Mouse (Mus musculus): ENCODE measurements at regions not wholly inside any gene's neighbourhood (a gene's known extent, or its start where the extent isn't known, plus 50 kb on each side); places are given as distances from the start of the nearest gene placed in this dataset.

GRCm38 (mm10) chr13:72352641-72353181 is 275.9 kb upstream of the Irx2 start:
- ATAC-seq: 0 out of 2 replicates have a peak, but pooled peaks have one; percentile 67
- Histone ChIP-seq H3K27me3 (replicated peaks; ENCODE audit: control insufficient read depth, insufficient read depth, low read length) (no peaks in the 10 kb centered on the region; the same call in none of the 2 replicates), H3K4me3 (ENCODE audit: low read length) (no peak overlapping the region), H3K27ac (ENCODE audit: low read depth, low read length) (no peak overlapping the region), H3K9ac (ENCODE audit: low read depth, low read length) (no peak overlapping the region), H3K4me2 (ENCODE audit: low read length) (peak overlapping the region; percentile 28; the same call in 1 of the 2 replicates), H3K36me3 (ENCODE audit: control insufficient read depth, insufficient read depth, low read length) (no peaks in the 10 kb centered on the region), H3K9me3 (ENCODE audit: control insufficient read depth, low read length) (no peaks in the 10 kb centered on the region), H3K4me1 (ENCODE audit: control insufficient read depth, insufficient read depth, low read depth, low read length) (0 out of 2 replicates have a peak, but pooled peaks cover 3% of the 10 kb centered on the region)
- 21% methylated on average over 18 of the region's 18 CpGs for WGBS

GRCm38 (mm10) chr13:72355297-72355696 is 273.3 kb upstream of the Irx2 start:
- ATAC-seq: no peak
- Histone ChIP-seq H3K9me3 (ENCODE audit: control insufficient read depth, low read length) (no peaks in the 10 kb centered on the region), H3K27me3 (replicated peaks; ENCODE audit: control insufficient read depth, insufficient read depth, low read length) (peaks cover 2% of the 10 kb centered on the region), H3K4me1 (ENCODE audit: control insufficient read depth, insufficient read depth, low read depth, low read length) (0 out of 2 replicates have a peak, but pooled peaks cover 3% of the 10 kb centered on the region), H3K9ac (ENCODE audit: low read depth, low read length) (no peak overlapping the region), H3K4me3 (ENCODE audit: low read length) (no peak overlapping the region), H3K4me2 (ENCODE audit: low read length) (no peak overlapping the region), H3K36me3 (ENCODE audit: control insufficient read depth, insufficient read depth, low read length) (no peaks in the 10 kb centered on the region), H3K27ac (ENCODE audit: low read depth, low read length) (no peak overlapping the region)
- 82% methylated on average over 1 of the region's 1 CpGs for WGBS

GRCm38 (mm10) chr13:72355821-72356220 is 272.8 kb upstream of the Irx2 start:
- Histone ChIP-seq H3K4me3 (ENCODE audit: low read length) (no peak overlapping the region), H3K9me3 (ENCODE audit: control insufficient read depth, low read length) (no peaks in the 10 kb centered on the region), H3K27me3 (replicated peaks; ENCODE audit: control insufficient read depth, insufficient read depth, low read length) (peaks cover 4% of the 10 kb centered on the region), H3K36me3 (ENCODE audit: control insufficient read depth, insufficient read depth, low read length) (no peaks in the 10 kb centered on the region), H3K27ac (ENCODE audit: low read depth, low read length) (no peak overlapping the region), H3K4me2 (ENCODE audit: low read length) (no peak overlapping the region), H3K4me1 (ENCODE audit: control insufficient read depth, insufficient read depth, low read depth, low read length) (0 out of 2 replicates have a peak, but pooled peaks cover 3% of the 10 kb centered on the region), H3K9ac (ENCODE audit: low read depth, low read length) (no peak overlapping the region)
- WGBS: 65% methylated on average over 3 of the region's 3 CpGs
- no peak for ATAC-seq

- Histone ChIP-seq H3K27me3 (replicated peaks; ENCODE audit: control insufficient read depth, insufficient read depth, low read length) (peaks cover 8% of the 10 kb centered on the region), H3K9ac (ENCODE audit: low read depth, low read length) (no peak overlapping the region), H3K9me3 (ENCODE audit: control insufficient read depth, low read length) (no peaks in the 10 kb centered on the region), H3K36me3 (ENCODE audit: control insufficient read depth, insufficient read depth, low read length) (no peaks in the 10 kb centered on the region), H3K27ac (ENCODE audit: low read depth, low read length) (no peak overlapping the region), H3K4me1 (ENCODE audit: control insufficient read depth, insufficient read depth, low read depth, low read length) (no peaks in the 10 kb centered on the region), H3K4me3 (ENCODE audit: low read length) (no peak overlapping the region), H3K4me2 (ENCODE audit: low read length) (no peak overlapping the region)
- no peak for ATAC-seq
- WGBS: 35% methylated on average over 8 of the region's 8 CpGs
These were observed 270.2 kb upstream of the Irx2 start for GRCm38 (mm10) chr13:72358243-72358904.

GRCm38 (mm10) chr13:72365534-72366271 is 262.9 kb upstream of the Irx2 start:
- H3K4me3 ChIP-seq (ENCODE audit: low read length): peak overlapping the region; percentile 23
- peaks cover 8% of the 10 kb centered on the region for H3K27me3 ChIP-seq (replicated peaks; ENCODE audit: control insufficient read depth, insufficient read depth, low read length)
- no peaks in the 10 kb centered on the region for H3K36me3 ChIP-seq (ENCODE audit: control insufficient read depth, insufficient read depth, low read length)
- 14% methylated on average over 24 of the region's 24 CpGs for WGBS
- peaks cover 9% of the 10 kb centered on the region for H3K4me1 ChIP-seq (ENCODE audit: control insufficient read depth, insufficient read depth, low read depth, low read length)
- H3K9me3 ChIP-seq (ENCODE audit: control insufficient read depth, low read length): no peaks in the 10 kb centered on the region
- peak overlapping the region; percentile 55 for H3K9ac ChIP-seq (ENCODE audit: low read depth, low read length)
- peak overlapping the region; percentile 57 for H3K4me2 ChIP-seq (ENCODE audit: low read length)
- no peak overlapping the region for H3K27ac ChIP-seq (ENCODE audit: low read depth, low read length)
- peak; percentile 85 for ATAC-seq

- WGBS: 53% methylated on average over 11 of the region's 11 CpGs
- no peaks in the 10 kb centered on the region for H3K9me3 ChIP-seq (ENCODE audit: control insufficient read depth, low read length)
- no peak overlapping the region for H3K27ac ChIP-seq (ENCODE audit: low read depth, low read length)
- ATAC-seq: 0 out of 2 replicates have a peak, but pooled peaks have one; percentile 18
- peak overlapping the region; percentile 23 for H3K4me3 ChIP-seq (ENCODE audit: low read length)
- H3K36me3 ChIP-seq (ENCODE audit: control insufficient read depth, insufficient read depth, low read length): no peaks in the 10 kb centered on the region
- H3K4me1 ChIP-seq (ENCODE audit: control insufficient read depth, insufficient read depth, low read depth, low read length): peaks cover 9% of the 10 kb centered on the region
- peak overlapping the region; percentile 57 for H3K4me2 ChIP-seq (ENCODE audit: low read length)
- H3K9ac ChIP-seq (ENCODE audit: low read depth, low read length): no peak overlapping the region
- H3K27me3 ChIP-seq (replicated peaks; ENCODE audit: control insufficient read depth, insufficient read depth, low read length): peaks cover 8% of the 10 kb centered on the region
These were observed 262.3 kb upstream of the Irx2 start for GRCm38 (mm10) chr13:72366281-72366680.

GRCm38 (mm10) chr13:72370131-72370530 is 258.5 kb upstream of the Irx2 start:
- Histone ChIP-seq H3K36me3 (ENCODE audit: control insufficient read depth, insufficient read depth, low read length) (no peaks in the 10 kb centered on the region), H3K9me3 (ENCODE audit: control insufficient read depth, low read length) (no peaks in the 10 kb centered on the region), H3K9ac (ENCODE audit: low read depth, low read length) (no peak overlapping the region), H3K4me2 (ENCODE audit: low read length) (no peak overlapping the region), H3K27me3 (replicated peaks; ENCODE audit: control insufficient read depth, insufficient read depth, low read length) (no peaks in the 10 kb centered on the region; the same call in 1 of the 2 replicates), H3K27ac (ENCODE audit: low read depth, low read length) (no peak overlapping the region), H3K4me3 (ENCODE audit: low read length) (no peak overlapping the region), H3K4me1 (ENCODE audit: control insufficient read depth, insufficient read depth, low read depth, low read length) (peaks cover 9% of the 10 kb centered on the region)
- WGBS: 95% methylated on average over 1 of the region's 1 CpGs
- no peak for ATAC-seq

- no peak overlapping the region for H3K9ac ChIP-seq (ENCODE audit: low read depth, low read length)
- no peaks in the 10 kb centered on the region for H3K9me3 ChIP-seq (ENCODE audit: control insufficient read depth, low read length)
- 80% methylated on average over 5 of the region's 5 CpGs for WGBS
- H3K36me3 ChIP-seq (ENCODE audit: control insufficient read depth, insufficient read depth, low read length): no peaks in the 10 kb centered on the region
- no peak overlapping the region for H3K4me2 ChIP-seq (ENCODE audit: low read length)
- H3K27ac ChIP-seq (ENCODE audit: low read depth, low read length): no peak overlapping the region
- H3K4me1 ChIP-seq (ENCODE audit: control insufficient read depth, insufficient read depth, low read depth, low read length): peaks cover 1% of the 10 kb centered on the region
- H3K27me3 ChIP-seq (replicated peaks; ENCODE audit: control insufficient read depth, insufficient read depth, low read length): no peaks in the 10 kb centered on the region; the same call in 1 of the 2 replicates
- H3K4me3 ChIP-seq (ENCODE audit: low read length): no peak overlapping the region
- no peak for ATAC-seq
These were observed 257.6 kb upstream of the Irx2 start for GRCm38 (mm10) chr13:72370997-72371396.

GRCm38 (mm10) chr13:72393366-72393765 is 235.3 kb upstream of the Irx2 start:
- Histone ChIP-seq H3K36me3 (ENCODE audit: control insufficient read depth, insufficient read depth, low read length) (no peaks in the 10 kb centered on the region), H3K4me1 (ENCODE audit: control insufficient read depth, insufficient read depth, low read depth, low read length) (no peaks in the 10 kb centered on the region)

More at GRCm38 (mm10) chr13:72393366-72393765, 235.3 kb upstream of the Irx2 start:
- H3K27me3 ChIP-seq (replicated peaks; ENCODE audit: control insufficient read depth, insufficient read depth, low read length): no peaks in the 10 kb centered on the region
- H3K4me2 ChIP-seq (ENCODE audit: low read length): no peak overlapping the region
- ATAC-seq: no peak
- WGBS: 94% methylated on average over 2 of the region's 2 CpGs
- H3K27ac ChIP-seq (ENCODE audit: low read depth, low read length): no peak overlapping the region
- H3K4me3 ChIP-seq (ENCODE audit: low read length): no peak overlapping the region
- no peaks in the 10 kb centered on the region for H3K9me3 ChIP-seq (ENCODE audit: control insufficient read depth, low read length)
- H3K9ac ChIP-seq (ENCODE audit: low read depth, low read length): no peak overlapping the region

All from hindbrain, embryonic 16.5 days (tissue).